Mouse (Mus musculus) effector memory CD4-positive, alpha-beta T cell, adult 5 months (primary cell): ENCODE measurements around the gene H2-Aa. TPM values are rescaled to one million over a fixed set of nuclear protein-coding genes. Genes with fewer than 3 reads are reported as not detected.

Experiments used
- polyA plus RNA-seq: library from polyadenylated mRNA; unstranded; fragments of 100-300 nt; shearing (Covaris generic); gene quantifications from one replicate; pipeline ENCODE4 v1.2.1, GENCODE M21; 2017

The H2-Aa gene
- polyA plus RNA-seq, result 4.3 TPM

DNA sequence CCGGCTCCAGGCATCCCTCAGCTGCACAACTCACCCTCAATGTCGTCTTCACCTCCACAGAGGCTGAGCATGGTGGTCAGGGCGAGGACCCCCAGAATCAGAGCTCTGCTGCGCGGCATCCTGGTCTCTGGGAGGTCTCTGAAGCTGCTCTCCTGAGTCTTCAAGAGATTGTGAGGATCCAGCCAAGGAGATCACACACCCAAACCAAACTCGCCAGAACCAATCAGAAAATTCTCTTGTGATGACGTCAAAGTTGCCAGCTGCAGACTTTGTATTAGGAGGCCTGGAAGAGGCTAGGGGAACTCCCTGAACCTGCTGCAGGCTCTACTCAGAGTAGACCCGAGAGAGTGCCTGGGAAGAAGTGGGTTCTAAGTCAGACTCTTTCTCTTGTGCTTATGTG is at the start of gene H2-Aa:
H2-Aa (minus strand) TSS at position 176 of the 400 bp plus-strand sequence.

DNA sequence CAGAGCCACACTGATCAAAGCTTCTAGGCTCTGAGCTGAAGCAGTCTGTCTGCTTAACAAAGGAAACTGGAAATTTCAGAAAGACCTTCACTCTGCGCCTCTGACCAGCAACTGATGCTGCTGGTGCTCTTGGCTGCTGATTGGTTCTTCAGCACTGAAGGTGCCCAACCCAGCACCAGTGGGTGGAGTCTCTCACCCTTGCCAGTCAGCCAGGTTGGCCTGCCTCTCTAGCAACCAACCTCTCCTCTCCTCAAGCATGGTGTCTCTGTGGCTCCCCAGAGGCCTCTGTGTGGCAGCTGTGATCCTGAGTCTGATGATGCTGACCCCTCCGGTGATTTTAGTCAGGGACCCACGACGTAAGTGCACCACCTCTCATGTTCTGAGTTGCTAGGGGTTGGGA is 37.8 kb upstream of the H2-Aa start, which contains the start of gene H2-Eb2:
H2-Eb2 (plus strand) TSS at position 230 of the 400 bp plus-strand sequence.

DNA sequence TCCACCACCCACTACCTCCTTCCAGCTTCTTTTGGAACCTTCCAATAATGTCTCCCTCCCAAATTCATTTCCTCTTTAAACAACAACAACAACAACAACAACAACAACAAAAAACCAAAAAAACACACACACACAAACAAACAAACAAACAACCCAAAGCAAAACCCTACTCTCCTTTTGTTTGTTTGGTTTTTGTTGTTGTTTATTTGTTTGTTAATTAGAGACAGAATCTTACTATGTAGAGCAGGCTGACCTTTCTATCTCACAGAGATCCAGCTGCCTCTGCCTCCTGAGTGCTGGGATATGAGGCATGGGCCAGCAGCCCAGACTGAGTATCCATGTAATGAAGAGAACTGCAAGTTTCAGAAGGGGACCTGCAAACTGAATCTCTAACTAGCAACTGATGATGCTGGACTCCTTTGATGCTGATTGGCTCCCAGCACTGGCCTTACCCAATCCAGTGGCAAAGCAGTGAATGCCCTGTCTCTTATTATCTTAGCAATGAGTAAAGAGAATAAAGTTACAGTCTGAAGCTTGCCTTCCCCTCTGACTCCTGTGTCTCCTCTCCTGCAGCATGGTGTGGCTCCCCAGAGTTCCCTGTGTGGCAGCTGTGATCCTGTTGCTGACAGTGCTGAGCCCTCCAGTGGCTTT is 17.9 kb upstream of the H2-Aa start, which contains the start of gene H2-Eb1:
H2-Eb1 (plus strand) TSS at position 488 of the 651 bp plus-strand sequence.

DNA sequence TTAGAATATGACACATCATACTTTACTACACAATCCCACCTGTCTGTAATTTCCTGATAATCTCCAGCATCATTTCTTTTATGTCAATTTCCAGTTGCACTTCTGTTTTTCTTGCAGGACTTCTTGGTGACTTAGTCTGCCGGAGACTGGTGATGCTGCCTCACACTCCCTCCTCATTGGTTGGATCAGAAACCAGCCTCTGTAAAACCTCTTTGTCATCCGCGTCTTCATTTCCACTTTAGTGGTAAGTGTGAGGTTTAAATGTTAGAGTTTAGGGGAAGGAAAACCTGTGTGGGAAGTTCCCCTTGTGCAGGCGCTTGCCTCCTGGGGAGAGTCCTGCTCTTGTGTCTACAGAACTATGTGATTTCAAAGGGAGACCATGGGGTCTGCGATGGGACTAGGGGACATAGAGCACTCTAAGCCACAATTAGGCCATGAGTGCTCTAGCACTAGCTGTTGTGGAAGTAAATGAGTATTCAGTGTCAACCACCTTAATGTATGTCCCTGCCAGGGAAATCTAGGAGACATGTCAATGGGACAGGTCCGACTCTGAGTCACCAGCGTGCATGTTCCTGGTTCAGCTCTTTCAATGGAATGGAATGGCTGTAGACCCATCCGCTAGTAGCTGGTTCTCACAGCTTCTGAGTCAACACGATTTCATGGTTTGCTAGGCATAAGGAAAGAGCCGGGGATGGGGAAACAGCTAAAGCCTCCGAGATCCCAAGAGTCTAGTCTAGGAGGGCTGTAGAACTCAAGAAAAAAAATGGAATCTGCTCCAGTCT is 29.8 kb downstream of the H2-Aa start, which contains the start of gene H2-Ab1:
H2-Ab1 (plus strand) TSS at position 96 of the 782 bp plus-strand sequence.

DNA sequence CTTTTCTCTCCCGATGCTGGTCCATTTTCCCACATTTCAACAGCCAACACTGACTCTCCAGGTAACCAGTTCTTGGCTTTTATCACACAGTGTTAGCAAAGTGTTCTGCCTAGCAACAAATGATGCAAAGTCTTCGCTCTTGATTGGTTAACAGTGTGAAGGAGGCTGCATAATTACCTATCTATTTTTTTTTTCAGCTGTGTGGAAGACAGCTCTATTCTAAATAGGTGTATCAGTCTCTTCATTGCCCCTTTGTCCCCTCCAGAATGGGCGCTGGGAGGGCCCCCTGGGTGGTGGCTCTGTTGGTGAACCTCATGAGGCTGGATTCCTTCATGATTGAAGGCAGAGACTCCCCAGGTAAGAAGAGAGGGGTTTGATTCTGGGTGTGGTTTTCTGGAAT is 48.9 kb downstream of the H2-Aa start, which contains the start of gene H2-Ob:
H2-Ob (plus strand) TSS at position 198 of the 400 bp plus-strand sequence.

Other genes starting within 250 kb of the H2-Aa start
- 0.94 TPM for gene Col11a2, start 248.4 kb downstream of the H2-Aa start, polyA plus RNA-seq
- 6.3 TPM for gene H2-Oa, start 195.5 kb downstream of the H2-Aa start, polyA plus RNA-seq
- 18.9 TPM for gene H2-DMa, start 168.3 kb downstream of the H2-Aa start, polyA plus RNA-seq
- 276 TPM for gene Brd2, start 165.2 kb downstream of the H2-Aa start, polyA plus RNA-seq
- gene H2-DMb2, start 144.5 kb downstream of the H2-Aa start, polyA plus RNA-seq, result 0.97 TPM
- gene H2-DMb1, start 134.8 kb downstream of the H2-Aa start, polyA plus RNA-seq, result not detected
- 199 TPM for gene Tap1, start 100.3 kb downstream of the H2-Aa start, polyA plus RNA-seq
- 260 TPM for gene Psmb9, start 100.1 kb downstream of the H2-Aa start, polyA plus RNA-seq
- 610 TPM for gene Psmb8, start 90.1 kb downstream of the H2-Aa start, polyA plus RNA-seq
- 230 TPM for gene Tap2, start 84.3 kb downstream of the H2-Aa start, polyA plus RNA-seq
- 31.4 TPM for gene H2-Ob, start 48.9 kb downstream of the H2-Aa start, polyA plus RNA-seq
- 5.6 TPM for gene H2-Ab1, start 30.1 kb downstream of the H2-Aa start, polyA plus RNA-seq
- 1.7 TPM for gene H2-Eb1, start 18.0 kb upstream of the H2-Aa start, polyA plus RNA-seq
- not detected for gene H2-Eb2, start 37.8 kb upstream of the H2-Aa start, polyA plus RNA-seq
- gene Btnl2, start 67.0 kb upstream of the H2-Aa start, polyA plus RNA-seq, result not detected
- gene Btnl1, start 89.3 kb upstream of the H2-Aa start, polyA plus RNA-seq, result not detected
- gene BC051142, start 111.0 kb upstream of the H2-Aa start, polyA plus RNA-seq, result 1.6 TPM
- not detected for gene Btnl4, start 189.5 kb upstream of the H2-Aa start, polyA plus RNA-seq
- gene Btnl6, start 229.5 kb upstream of the H2-Aa start, polyA plus RNA-seq, result not detected